Mouse (Mus musculus): Measurements from ENCODE around the gene Rpl18a.

DNA sequence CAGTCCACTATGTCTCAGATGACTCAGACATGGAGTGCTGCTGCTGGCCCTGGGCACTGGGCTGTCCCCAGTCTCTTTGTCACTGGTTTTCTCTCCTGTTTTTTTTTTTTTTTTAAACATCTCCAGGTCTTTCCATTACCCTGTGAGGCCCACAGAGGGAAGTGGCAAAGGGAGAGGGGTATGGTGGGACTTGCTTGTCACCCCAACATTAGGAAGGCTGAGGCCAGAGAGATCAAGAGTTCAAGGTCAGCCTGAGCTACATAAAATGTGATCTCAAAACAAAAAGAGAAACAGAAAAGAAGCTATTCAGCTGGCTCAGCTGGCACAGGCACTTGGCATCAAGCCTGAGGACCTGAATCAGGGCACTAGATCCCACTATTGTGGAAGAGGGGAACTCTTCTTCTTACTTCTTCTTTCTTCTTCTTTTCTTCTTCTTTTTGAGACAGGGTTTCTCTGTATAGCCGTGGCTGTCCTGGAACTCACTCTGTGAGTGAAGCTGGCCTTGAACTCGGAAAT lies 3.7 kb upstream of the Rpl18a start:
- TF ChIP-seq GATA1 (IDR thresholded peaks at IDR 0.05; ENCODE audit: low read length) (no peak), TAL1 (IDR thresholded peaks at IDR 0.05; ENCODE audit: low read length) (no peak)

Measured in erythroblast, embryonic 14.5 days (primary cell).